Mouse (Mus musculus) spleen, embryonic (tissue): ENCODE measurements around the gene Cpne8.

Source experiments
- CTCF ChIA-PET: fragments of 350-600 bp; sonication (Branson Sonifier 250); formaldehyde crosslinking; loops from one replicate; lab custom pipeline; 2022; lab: Charles Lee

Gene Cpne8

DNA sequence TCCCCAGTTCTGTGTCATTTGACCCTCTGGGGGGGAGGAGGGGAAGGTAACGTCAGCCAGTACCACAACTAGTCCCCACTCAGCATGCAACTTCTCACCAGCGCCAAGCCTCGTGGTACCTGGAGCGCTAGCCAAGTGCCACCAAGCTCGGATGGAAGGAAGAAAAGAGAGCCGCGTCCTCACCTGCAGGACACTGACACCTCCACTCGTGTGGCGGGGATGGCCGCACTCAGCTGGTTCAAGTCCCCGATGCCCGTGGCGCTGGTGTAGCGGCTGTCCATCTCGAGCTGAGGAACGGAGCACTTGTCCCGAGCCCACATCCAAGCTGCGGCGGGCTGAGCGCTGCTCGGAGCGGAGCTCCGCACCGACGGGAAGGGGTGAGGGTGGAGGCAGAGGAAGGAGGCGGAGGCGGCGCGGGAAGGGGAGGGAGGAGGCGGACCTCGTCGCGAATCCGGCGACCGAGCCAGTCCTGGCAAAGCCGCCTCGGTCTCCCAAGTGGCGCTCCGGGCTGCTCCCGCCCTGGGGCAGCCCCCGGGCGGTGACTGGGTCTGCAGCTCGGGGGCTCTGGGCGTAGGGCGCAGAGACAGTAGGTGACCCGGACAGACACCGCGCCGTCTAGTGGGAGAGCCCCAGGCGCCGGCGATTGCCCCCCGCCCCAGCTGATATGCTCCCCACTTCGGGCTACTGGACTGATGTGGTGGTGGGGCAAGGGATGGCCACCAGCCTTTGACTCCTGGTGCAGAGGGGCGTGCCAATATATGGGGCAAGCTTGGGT lies at the start of gene Cpne8:
TSS of gene Cpne8 (minus strand) at position 448 of the 775 bp plus-strand sequence.
- CTCF ChIA-PET, result no interaction called here

DNA sequence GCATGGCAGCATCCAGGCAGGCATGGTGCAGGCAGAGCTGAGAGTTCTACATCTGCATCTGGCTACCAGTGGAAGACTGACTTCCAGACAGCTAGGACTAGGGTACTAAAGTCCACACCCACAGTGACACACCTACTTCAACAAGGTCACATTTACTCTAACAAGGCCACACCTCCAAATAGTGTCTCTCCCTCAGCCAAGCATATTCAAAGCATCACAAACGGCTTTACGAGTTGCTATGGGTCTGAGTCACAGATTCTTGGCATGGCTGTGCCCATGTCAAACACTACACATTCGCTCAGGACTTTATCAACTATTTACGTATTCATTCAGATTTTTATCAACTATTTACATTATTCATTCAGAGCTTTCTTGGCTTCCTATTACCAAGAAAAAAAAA lies 38.5 kb upstream of the Cpne8 start:
- CTCF ChIA-PET, result no interaction called here

DNA sequence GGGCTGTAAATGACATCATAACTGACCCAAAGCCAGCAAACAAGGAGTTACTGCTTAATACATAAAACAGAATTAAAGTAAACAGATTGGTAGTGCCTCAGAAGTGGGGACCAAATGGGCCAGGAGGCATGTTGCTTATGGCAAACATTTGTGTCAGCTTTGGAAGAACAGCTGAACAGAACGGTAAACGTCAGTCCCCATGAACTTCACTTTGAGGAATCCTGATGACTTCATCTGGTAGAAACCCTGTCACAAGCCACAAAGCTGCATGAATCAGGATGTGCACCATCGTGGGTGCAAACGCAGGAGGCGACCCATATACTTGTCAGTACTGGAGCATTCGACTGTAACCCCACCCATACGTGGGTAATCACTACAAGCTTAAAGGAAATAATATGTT lies 30.1 kb upstream of the Cpne8 start:
- CTCF ChIA-PET, result no interaction called here

DNA sequence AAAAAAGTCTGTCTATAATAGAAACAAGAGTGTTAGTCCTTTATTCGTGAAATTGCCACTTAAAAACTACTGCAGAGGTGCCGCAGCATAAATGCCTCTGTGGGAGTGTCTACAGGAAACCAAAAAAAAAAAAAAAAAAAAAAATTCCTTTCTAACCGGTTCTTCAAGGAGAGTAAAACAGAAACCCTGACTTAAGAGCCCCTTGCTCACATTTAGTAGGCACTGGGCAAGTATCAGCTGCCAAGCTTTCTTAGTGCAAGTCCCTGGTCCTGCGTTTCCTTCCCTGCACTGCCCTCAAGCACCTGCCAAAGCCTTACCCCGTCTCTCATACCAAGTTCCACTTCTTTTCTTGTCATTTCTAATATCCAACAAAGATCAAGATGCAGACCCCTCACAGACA lies 25.1 kb upstream of the Cpne8 start:
- CTCF ChIA-PET, result no interaction called here

DNA sequence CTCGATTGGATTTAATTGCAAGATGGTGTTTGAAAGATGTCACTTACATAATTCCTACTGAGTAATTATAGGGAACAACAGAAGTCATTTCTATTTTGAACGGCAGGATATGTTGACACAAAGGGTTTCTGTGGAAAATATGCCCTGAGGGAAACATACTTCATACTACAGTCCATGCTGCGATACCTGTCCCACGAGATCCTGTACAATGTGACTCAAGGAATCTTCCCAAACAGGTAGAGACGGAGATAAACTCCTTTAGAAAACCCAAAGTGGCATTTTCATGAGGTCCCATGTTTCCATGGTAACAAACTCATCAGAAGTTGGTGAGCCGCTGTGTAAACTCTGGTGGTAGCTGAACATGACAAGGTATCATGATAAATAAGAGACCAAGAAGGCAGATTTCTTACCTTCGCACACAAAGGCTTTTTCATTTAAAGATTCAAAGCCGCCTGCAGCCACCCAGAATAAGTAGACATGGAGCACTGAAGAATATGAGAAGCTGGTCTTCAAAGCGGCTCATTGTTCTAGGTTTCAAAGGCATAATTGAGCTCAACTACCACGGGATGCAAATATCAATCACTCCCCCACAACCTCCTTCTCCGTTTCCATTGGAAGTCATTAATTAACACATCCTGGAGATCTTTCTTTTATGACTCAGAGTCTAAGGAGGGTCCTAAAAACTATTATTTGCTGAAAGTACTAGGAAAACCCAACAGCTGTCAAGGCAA lies 24.4 kb upstream of the Cpne8 start:
- CTCF ChIA-PET, result no interaction called here

DNA sequence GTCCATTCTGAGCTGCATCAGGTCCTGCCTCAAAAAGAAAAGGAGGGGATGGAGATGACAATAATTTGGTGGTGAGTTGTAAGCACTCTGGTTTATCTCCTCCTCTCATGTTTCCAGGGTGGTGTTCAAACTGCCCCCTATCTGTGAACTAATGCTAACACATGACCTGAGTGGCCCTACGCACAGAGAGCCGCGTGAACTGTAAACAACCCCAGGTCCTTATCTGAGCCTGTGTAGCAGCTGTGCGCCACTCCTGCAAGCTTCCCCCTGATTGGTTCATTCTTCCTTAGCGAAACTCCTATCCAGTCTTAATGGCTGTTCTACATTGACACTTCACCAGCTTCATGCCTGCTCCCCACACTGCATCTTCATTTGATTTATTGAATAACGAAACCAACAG lies 7.5 kb upstream of the Cpne8 start:
- CTCF ChIA-PET, result no interaction called here

DNA sequence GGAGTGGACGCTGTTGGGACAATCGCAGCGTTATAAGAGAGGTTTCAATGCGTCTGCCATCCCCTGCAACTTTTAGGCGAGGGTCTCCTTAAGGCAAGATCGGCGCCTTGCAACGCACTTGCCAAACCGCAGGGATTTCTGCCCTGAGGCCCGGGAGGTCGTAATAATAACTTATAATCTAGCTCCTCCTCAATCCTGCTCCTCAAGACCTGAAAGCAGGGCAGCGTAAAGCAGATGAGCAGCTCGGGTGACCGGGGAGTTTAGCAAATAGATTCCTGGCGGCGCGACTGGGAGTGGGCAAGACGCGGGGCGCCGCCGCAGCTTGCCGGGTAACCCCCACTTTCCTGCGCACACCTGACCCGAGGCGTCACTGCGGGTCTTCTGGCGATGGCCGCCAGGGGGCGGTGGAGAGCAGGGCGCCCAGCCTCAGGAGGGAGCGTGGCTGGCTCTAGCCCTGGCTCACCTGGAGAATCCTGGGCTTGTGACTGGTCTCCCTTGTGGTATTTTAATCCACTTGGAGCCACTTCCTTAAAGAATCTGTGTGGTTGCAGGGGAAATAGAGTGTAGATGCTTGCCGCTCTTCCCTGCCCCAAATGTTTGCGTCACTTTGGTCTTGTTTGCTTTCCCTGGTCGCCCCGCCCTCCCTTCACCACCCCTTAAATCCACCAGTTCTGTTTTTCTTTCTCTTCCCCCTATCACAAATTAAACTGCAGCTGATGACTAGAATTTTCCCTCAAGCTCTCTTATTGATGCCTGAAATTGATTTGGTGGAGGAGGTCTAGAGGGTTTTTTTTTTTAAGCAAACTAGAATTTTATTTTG lies 738 bp upstream of the Cpne8 start:
- CTCF ChIA-PET, result no interaction called here

DNA sequence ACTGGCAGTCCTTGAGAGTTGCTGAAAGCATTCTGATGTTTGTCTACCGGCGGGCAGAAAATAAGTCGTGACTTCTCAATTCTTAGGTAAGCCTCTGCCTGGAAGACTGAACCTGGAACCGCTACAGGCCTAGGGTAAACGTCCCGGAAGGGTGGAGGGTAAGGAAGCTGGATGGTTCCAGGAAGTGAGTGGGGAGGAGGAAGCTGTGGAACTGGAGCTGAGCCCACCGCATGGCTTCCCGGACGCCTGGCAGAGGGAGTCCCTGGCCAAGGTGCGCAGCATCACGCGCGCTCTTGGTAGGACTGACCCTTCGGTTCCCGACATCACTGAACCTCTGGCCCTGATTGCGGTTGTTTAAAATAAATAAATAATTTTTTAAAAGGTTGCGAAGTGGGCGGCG lies 744 bp downstream of the Cpne8 start:
- CTCF ChIA-PET, result no interaction called here

DNA sequence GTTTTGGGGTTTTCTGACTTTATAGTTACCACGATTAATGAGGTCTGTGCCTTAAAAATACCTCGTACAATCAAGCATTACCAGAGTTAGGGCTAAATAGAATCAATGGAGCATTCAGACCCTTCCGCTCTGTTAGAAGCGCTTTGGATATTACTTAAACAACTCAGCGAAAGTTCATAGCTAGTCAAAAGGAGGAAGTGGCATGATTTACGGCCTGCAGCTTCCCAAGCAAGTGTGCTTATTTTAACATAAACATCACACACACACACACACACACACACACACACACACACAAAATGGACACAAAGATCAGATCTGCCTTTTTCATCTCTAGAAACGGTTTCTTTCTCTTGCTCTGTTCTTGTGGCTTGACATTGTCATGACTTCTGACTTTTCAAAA lies 9.7 kb downstream of the Cpne8 start:
- CTCF ChIA-PET, result no interaction called here

DNA sequence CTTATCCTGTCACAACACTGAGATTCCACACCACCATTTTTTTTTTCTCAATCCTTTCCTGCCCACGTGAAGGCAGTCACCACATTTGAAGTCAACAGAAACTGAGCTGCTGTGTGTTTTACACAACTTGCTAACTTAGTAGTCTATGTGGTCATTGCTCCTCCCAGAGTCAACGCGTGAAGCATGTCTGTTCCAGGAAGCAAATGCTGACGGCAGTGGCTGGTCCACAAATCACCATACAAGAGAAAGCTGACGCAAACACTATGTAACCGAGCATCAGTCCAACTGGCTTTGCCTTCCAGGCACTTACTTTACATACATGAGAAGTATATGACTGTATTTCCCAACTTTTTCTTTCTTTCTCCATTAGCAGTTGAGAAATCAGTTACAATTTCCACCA lies 12.3 kb downstream of the Cpne8 start:
- CTCF ChIA-PET, result no interaction called here

DNA sequence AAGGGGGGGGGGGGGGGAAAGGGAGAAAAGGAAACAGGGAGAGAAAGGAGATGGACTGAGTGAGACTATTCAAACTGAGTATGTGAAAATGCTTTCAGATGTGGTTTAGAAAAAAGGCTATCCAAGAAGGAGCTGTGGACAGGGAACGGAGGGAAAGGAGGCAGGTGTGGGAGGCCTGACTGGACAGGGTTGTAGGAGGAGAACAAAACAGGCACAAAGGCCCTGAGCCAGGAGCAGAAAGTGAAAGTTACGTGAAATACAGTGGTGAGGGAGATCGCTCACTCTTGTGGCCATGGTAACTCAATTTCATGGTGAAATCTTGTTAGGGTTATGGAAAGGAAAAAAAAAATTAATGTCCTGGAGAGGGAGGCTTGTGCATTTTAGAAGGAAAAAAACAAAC lies 14.6 kb downstream of the Cpne8 start:
- CTCF ChIA-PET, result no interaction called here

DNA sequence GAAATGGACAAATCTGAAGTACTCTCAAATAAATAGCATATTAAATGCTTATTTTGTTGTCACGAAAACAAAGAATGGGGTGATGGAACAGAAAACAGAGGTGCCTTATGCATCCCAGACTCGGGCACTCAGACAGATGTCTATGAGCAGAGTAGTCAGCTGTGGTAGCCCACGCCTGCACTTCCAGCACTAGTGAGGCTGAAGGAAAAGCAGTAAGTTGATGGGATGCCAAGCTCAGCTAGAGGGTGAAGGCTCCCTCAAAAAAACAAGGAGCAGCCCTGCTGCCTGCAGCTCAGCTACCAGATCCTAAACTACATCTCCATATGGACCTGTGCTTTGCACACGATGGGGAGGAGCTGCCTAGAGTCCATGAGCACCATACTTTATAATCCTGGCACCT lies 15.6 kb downstream of the Cpne8 start:
- CTCF ChIA-PET, result no interaction called here

DNA sequence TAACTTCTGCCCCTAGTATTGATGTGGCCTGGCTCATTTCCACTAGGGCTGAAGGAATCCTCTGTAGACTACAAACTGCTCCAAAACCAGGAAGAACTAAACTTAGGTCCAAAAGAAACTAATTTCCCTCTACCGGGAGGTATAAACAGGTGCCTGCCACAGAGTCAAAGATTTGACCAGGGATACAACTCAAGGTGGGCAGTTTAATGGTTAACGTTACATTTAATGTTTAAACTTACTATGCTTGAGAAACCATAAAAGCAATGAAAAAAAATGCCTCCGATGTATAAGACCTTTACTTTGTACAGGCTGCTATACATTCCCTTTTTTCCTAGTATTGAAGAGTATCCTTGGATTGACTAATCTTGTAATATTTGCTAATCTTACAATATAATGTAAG lies 18.5 kb downstream of the Cpne8 start:
- CTCF ChIA-PET, result no interaction called here

DNA sequence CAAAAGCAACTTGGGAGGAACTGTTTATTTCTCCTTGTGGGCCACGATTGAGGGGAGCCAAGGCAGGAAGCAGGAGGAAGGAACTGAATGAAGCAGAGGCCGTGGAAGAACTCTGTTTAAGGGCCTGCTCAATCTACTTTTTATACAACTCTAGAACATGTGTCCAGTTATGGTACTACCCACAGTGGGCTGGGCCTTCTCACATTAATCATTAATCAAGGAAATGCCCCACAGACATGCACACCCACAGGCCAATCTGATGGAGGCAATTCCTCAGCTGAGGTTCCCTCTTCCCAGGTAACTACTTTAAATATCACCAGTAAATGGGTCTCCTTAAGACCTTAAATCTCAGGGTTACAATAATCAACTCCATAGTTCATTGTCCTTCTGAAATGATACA lies 21.2 kb downstream of the Cpne8 start:
- CTCF ChIA-PET, result no interaction called here

DNA sequence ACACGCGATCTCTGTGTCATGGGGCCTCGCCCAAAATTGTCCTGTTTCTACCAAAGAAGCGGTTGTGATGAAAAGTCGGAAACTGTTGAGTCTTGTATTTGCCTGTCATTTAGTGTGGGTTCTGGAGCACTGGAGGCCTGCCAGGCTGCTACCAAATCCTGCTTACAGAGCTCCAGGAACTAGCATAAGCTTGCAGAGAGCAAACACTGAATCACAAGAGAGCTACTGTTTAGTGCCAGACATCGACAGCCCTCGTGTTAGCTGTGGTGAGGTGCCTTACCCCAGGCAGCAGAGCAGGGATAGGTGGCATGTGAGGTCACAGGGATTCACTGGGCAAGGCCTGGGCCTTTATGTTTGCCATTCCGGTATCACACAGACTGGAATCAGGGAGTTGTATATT lies 22.7 kb downstream of the Cpne8 start:
- CTCF ChIA-PET, result no interaction called here

DNA sequence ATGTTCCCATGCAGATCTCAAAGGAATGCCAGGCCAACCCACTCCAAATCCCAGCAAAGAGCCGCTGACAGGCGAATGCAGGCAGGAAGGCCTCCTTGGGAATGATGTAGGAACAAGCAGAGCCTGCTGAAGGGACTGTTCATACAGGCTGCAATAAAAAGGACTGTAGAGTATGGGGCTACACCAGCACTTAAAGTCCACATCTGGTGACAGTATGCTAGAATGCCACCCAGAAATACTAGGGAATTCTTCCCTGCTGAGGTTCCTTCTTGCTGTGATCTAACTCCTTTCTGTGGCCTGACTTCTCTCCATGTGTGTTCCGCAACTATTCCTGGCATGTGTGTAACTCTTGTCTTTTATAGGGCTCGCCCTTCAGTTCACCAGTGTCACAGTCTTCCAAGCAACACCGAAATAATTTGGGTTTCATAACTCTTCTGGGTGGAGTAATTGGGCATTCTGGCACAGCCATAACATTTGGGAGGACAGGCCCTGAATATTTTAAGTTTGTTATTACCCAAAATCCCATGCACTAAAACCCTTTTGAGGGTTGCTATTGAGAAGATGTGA lies 32.1 kb downstream of the Cpne8 start:
- CTCF ChIA-PET, result no interaction called here

DNA sequence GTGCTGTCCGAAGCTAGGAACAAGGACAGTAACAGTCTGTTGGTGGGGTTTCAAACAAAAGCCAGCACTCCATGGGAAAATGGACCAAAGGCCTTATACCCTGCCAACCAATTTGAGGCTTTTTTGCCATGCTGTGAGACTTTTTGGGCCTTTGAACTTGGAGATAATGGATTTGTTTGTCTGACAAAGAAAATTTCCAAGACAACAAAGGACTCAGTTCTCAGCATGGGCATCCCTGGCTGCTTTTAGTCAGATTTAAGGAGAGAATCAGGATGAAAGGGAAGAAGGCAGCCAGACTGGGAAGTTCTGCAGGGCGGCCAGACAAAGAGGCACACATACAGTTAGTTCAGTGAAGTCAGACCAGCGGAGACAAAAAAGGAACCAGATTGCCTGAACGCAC lies 32.9 kb downstream of the Cpne8 start:
- CTCF ChIA-PET, result no interaction called here

DNA sequence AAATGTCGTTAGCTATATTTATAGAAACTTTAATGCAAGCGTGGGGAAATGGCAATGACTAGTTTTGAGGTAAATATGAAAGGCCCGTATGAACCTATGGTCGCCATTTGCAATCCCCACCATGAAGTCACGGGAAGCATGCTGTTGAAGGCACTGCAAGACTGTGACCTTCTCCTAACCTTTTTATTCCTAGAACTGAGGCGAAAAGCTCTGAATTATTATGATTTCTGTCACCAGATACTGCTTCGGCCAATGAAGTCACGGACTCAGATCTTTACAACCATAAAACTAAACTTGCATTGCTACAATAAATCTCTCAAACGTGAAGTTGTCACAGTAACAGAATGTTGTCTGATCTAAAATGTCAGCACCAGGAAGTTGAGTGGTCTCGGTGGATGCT lies 33.4 kb downstream of the Cpne8 start:
- CTCF ChIA-PET, result interaction anchor here (0.6 to 0.7 kb wide), 2 partner anchors 564 to 1878 kb away, joined by 3 to 5 read pairs; no protein-coding TSS in a partner anchor

DNA sequence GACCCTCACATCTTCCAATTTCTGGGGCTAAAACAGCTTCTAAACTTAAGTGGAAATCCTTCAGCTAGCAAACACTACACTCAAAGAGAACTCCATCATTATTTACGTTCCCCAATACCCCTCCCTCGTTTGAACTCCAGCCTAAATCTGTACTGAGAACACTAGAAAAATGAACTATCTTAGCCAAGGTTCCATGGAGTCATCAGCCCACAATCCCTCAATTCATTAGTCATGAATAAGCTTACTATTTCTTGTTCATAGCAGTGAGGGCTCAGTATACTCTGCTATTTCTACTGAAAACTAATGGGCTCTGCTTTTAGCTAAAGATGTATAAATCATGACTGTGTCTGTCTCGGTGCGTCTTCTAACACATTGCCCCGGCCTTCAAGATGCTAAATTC lies 55.0 kb downstream of the Cpne8 start:
- CTCF ChIA-PET, result no interaction called here

DNA sequence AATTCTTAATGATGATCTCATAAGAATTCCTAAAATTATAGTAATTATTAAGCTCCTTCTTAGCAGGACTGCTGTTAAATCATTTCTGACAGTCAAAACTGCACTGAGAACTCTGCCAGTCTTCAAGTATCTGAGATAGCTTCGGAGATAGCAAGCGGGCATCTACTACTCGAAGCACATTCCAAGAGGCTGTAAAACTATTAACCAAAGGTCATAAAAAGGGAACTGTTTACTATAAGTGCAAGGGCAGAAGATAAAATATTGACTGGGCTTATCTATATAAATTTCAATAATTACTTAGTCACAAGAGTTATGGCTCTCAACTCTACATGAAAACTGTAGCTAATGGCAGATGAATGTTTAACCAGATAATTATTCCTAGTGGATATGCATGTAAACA lies 57.2 kb downstream of the Cpne8 start:
- CTCF ChIA-PET, result no interaction called here

DNA sequence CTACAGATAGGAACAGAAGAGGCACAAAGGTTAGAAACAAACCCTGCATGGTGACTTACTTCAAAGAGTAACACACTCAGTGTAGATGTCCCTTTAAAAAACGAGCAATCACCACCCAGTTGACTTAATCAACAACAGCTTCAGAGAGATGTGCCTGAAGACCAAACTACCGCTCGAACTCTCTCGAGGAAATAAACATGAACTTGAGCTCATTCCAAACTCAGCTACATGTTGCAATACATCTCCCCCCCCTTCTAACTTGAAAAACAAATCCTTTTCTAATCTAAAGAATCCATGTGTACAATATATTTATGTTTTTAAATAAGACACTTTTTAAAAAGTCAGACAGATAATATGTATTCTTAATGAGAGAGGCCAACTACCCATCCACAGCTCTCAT lies 59.5 kb downstream of the Cpne8 start:
- CTCF ChIA-PET, result no interaction called here

DNA sequence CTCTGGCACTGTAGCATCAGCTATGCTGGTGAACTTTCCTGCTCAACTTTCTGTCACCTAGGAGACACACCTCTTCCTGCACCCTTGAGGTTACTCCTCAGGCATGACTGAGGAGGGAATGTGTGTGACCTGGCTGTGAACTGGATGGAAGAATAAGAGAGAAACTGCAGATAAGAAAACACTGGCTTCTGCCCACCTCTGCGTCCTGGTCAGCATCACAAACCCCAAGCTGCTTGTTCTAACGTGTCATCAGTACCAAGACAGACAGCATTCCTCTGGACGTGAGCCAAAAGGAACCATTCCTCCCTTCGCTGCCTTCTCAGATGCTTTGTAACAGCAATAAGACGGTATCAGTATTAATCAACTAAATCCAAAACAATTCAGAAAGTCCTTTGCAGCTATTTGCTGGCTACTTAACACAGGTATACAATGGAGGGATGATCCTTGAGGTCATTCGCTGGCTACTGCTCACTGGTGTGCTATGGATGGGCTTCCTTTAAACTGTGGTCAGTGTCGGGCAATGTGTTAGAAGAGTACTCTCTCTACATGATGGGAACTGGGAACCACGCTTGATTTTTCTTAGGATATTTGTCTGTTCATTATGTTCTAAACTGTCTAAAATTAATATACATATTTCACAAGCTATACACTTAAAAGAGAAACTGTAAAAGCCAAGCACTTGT lies 63.0 kb downstream of the Cpne8 start:
- CTCF ChIA-PET, result no interaction called here
